Mouse (Mus musculus): ENCODE results near the gene Tbxas1.

DNA sequence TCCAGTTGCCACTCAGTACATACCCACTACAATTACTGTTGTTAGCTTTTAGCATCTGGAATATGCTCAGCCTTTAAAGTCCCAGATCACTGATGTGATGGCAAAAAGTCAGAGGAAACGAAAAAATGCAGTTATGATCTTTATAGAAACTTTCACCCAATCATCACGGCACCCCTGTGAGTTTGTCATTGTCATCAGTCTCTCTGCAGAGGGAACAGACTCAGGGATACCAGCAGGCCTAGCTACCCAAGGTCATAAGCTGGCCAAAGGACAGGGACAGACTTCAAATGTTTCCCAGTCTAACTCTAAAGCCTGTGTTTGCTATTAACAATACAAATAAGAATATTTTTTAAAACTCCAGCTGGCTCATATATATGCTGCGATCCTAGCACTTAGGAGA lies 33.7 kb upstream of the Tbxas1 start:
- TF ChIP-seq CTCF (conservative IDR thresholded peaks at IDR 0.05 in 1 of 2, IDR thresholded peaks at IDR 0.05 in 1 of 2; ENCODE audit: low read depth in 2 of 2, low read length in 2 of 2), result no peak
- no peak for TF ChIP-seq MAX (IDR thresholded peaks at IDR 0.05; ENCODE audit: low read length)
- no peak for TF ChIP-seq MXI1 (IDR thresholded peaks at IDR 0.05; ENCODE audit: low read depth, low read length)
- TF ChIP-seq POLR2AphosphoS2 (IDR thresholded peaks at IDR 0.05; ENCODE audit: low read depth, low read length), result no peak

Data from CH12.LX (cell line).